Mouse (Mus musculus) kidney, postnatal 4 days (tissue): ENCODE data around the gene Tspan33.

Experiments used
- DNase-seq, 2 experiments: peaks; one replicate each; pipeline ENCODE4 v3.0.0; 2021; ENCODE audit warnings: mixed read lengths in 2 of 2

The Tspan33 gene

DNA sequence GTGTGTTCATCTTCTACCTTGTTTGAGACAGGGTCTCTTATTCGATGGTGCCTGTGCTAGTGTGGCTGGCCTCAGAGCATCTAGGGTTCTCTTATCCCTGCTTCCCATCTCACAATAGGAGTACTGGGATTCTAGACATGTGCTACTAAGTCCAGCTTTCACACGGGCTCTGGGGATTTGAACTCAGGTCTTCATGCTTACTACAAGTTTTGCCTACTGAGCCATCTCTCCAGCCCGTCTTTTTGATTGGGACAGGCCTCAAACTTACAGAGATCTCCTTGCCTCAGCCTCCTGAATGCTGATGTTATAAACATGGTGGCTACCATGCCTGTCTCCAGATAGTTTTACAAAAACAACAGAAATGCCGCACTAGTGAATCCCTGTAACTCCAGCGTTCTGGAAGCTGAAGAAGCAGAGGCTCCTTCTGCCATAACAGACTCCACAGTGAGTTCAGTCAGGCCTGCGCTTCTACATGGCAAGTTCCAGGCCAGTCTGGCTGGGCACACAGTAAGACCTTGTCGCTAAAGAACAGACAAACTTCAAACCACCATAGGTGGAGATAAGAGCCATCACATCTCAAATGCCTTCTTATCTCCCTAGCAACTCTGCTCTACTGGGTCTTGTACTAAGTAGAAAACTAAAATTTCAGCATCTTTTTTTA is 5.2 kb downstream of the Tspan33 start:
- no peak for DNase-seq

DNA sequence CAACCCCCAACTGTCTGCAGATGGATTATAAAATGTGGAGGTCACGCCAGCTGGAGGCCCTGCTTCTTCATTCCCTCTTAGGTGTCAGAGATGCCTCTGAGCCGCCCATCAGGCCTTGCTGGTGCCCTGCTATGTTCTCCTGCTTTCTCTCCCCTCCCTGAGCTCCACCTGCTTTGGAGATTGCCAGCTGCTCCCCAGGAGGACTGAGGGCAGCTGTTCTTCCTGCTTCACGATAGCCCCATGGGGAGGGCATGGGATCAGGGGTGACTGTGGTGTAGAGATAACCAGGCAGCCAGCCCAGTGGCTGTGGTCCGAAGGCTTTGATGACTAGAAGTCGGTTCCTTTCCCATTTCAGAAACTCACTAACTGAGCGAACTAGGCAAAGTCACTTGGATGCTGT is 7.0 kb downstream of the Tspan33 start:
- DNase-seq, result no peak

DNA sequence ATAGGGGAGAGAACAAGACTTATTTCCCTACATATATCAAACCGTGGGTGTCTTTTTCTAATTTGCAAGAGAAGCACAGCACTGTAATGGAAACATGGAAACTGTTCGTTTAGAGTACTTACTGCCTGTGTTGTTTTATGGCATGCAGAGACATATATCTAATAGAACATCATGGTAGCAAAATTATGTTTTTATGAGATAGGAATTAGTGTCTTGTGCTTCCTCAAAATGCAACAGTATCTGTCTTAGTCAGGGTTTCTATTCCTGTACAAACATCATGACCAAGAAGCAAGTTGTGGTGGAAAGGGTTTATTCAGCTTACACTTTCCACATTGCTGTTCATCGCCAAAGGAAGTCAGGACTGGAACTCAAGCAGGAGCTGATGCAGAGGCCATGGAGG is 8.1 kb downstream of the Tspan33 start:
- no peak for DNase-seq

DNA sequence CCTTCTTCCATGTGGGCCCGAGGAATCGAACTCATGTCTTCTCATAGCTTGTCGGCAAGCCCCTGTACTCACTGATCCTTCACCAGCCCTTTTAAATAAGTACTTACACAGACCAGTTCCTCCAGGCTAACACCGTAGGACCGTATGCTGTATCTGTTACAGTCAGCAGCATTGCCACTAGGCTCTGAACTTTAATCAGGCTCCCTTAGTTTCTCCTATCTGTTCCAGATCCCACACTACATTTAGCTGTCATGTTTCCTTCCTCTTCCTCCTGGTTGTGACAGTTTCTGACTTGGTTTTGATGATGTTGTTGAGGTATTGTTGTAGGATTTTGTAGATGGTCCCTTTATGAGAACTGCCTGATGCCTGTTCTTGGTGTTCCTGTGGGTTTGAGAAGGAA is 10.1 kb downstream of the Tspan33 start:
- DNase-seq, result no peak

DNA sequence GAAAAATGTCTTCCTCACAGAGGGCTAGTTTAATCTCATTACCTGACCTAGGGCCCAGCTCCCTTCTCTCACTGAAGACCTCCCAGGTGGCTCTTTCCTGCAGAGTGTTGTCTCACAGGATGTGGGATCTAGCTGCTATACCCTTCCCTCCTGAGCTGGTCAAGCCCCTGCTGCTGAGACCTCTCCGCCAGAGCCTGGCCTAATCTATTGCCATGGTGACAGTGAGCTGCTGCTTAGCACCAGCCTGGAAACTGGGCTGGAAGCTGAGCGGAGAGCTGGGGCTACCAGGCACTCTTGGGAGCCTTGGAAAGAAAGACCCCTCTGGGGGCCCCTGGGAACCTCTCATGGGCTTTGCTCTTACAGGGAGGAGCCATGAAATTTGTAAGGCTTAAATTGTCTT is 13.9 kb downstream of the Tspan33 start:
- DNase-seq, result no peak

DNA sequence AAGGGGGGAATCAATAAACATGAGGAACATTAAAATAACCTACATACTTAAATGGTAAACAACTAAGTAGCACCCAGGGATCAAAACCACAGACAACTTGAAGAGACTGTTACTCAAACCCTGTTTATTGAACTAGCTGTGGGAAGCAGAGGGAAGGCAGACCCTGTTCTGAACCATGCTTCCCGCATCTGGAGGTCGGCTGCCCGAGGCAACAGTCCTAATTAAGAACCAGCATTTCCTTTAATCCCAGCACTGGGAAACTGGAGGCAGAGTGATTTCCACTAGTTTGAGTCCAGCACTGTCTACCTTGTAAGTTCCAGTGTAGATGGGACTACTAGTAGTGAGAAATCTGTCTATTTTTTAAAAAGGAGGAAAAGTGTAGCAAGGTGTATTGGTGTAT is 17.3 kb downstream of the Tspan33 start:
- no peak for DNase-seq

DNA sequence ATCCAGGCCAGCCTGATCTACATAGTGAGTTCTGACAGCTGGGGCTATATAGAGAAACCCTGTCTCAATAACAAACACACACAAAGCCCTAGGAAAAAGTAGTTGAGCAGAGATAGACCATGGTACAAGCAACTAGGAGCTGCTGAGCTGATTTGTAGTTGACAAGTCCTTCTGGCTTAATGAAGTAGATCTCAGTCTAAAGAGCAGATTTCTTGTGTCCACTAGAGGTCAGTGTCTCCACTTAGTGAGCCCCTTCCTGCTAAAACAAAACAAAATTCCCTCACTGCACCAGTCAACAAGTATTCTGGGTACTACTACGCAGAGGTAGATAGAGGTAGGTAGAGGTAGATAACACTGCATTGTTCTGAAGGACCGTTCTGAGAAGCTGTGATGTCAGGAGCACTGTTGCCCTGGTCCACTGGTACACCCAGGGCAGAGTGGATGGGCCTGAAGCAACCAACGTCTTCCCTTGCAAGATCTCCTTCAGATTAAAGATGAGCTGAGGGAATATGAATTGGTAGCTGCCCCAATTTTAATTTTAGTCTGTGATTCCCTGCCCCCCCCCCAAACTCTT is 18.1 kb downstream of the Tspan33 start:
- peak in 1 of 2 experiments; percentile 26 for DNase-seq

DNA sequence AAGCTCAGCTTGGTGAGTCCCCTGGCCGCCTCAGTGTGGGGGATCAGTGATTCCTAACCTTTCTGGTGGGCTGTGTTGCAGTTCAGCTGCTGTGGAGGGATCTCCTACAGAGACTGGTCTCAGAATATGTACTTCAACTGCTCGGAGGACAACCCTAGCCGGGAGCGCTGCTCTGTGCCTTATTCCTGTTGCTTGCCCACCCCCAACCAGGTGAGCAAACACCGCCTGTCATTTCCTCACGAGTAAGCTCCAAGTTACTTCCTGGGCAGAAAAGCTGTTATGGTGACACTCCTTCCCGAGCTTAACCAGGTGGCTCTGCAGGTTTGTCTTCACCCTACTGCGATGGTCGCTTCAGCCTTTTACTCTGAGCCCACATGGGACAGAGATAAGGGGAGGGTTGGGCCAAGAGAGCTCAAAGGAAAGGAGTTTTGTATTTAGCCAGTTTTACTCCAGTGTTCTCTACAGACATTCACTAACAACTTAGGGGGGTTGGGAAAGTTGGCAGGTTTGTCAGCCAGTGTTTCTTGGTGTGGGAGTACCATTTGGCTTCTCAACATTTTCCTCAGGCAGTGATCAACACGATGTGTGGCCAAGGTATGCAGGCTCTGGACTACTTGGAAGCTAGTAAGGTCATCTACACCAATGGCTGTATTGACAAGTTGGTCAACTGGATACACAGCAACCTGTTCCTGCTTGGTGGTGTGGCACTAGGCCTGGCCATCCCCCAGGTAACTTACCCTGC is 22.8 kb downstream of the Tspan33 start:
- no peak for DNase-seq

DNA sequence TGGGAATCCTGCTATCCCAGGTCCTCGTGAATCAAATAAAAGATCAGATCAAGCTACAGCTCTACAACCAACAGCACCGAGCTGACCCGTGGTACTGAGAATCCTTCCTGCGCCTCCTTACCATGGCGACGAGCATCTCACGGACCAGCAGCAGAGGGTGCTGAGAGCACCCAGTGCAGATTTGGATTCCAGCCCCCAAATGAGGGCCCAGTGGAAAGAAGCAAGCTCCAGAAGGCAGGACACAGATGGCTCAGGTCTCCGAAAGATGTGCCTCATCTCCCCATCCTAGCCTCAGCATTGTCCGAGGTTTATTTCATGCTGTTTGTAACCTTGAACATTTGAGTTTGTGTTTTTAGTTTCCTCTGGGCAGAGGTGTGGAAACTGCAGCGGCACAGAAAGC is 23.5 kb downstream of the Tspan33 start:
- no peak for DNase-seq

DNA sequence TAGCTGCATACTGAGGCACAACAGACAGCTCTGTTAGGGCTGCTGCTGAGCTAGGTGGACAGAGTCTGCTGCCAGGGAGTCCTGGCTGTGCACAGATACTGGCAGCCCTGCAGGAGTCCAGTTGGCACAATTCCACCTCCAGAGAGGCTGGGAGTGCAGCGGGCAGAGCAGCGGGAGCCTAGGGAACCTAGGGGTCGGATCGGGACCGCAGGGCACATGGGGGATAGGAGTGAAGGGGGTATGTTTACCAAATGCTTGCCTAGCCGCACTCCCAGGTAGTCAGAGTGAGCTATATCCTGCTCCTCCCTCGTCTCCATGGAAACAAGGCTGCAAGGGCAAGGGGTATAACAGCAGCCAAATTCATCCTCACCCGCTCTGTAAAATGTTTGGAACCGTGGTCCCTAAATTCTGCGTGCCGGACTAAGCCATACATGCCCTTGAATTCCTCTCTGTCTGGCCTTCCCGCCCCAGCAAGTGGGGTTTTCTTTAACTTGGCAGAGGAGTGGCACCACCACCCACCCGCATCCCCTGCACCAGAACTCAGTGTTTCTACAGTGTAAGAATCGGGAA is 24.0 kb downstream of the Tspan33 start:
- peak; percentile 37 to 47 for DNase-seq

DNA sequence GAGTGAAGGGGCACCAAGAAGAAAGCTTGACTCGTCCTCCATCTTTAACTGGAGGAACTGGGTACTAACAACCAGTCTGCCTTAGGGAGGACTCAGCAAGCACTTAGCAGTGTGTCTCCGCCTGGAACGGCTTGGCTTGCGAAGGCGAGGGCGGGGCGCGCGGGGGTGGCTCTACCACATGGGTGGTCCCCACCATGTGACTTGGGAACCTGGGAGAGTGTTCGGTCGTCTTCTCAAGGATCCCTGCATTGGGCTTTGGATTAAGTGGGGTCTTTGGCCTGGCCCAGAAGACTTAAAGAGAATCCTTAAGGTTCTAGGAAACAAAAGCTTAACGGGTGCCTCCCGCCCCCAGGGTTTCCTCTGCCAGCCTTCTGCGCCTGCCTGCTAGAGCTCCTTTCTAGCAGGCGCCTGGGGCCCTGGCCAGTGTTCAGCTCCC is 24.9 kb downstream of the Tspan33 start:
- peak; percentile 78 to 87 for DNase-seq

DNA sequence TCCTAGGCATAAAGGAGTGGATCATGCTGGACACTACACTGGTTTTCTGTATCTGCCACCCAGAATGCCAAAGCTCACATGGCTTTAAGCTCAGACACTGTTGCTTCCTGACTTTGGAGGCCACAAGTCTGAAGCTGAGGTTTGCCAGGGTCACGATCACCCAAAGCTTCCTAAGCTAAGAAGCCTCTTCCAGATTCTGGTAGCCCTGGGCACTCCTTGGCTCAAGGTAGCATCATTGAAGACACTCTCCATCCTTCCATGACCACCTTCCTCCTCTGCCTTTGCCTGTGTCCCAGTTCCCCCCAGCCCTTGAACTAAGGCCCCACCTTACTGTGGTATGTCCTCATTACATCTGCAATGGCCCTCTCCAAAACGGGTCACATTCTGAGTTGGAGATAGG is 27.9 kb downstream of the Tspan33 start:
- no peak for DNase-seq

DNA sequence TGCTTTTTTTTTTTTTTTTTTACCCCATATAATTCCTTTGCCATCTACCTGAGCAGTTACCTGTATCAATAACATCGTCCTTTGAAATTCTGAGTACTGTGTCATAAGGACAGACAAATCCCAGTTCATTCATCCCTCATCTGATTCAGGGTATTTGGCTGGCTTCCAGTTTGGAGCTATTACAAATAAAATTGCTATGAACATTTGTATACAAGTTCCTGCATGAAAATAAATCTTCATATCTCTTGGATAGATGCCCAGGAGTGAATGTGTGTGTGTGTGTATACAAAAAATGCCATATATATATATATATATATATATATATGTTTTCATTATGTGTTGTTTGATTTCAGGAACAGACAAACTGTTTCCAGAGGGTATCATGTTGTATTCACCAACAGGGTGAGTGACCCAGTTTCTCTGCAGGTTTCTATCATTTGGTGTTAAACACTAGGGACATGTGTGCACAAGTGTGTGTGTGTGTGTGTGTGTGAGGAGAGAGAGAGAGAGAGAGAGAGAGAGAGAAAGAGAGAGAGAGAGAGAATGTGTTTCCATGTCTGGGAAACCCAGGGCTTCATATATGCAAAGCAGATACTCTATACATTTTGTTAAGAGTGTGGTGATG is 32.7 kb downstream of the Tspan33 start:
- DNase-seq, result no peak

DNA sequence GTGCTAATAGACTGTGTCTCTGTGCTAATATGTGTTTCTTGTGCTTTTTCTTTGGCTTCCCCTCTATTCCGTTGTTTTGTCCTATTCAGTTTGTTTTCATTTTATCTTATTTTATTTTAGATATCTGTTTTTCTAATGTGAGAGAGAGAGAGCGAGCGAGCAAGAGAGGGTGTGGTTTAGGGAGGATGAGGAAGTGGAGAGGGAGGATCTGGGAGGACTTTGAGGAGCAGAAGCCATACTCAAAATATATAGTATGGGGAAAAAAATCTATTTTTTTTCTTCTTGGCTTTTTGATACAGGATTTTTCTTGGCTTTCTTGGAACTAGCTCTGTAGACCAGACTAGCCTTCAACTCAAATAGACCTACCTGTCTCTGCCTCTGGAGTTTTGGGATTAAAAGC is 34.0 kb downstream of the Tspan33 start:
- no peak for DNase-seq

DNA sequence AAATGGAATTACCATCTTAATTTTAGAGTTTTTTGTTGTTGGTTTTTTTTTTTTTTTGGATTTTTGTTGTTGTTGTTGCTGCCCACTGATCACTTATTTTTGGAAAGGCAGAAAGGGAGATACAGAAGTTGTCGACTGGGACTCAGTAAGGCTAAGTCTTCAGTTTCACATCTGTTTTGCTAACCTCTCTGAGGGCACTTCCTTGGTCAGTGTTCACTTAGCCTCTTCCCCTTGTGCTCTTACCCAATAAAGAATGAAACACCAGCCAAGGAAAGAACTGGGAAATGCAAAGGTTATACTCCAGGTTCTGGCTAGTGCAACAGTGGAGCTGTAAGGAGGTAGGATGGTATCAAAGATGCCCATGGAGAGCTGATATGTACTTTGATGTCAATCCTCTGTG is 35.5 kb downstream of the Tspan33 start:
- no peak for DNase-seq

DNA sequence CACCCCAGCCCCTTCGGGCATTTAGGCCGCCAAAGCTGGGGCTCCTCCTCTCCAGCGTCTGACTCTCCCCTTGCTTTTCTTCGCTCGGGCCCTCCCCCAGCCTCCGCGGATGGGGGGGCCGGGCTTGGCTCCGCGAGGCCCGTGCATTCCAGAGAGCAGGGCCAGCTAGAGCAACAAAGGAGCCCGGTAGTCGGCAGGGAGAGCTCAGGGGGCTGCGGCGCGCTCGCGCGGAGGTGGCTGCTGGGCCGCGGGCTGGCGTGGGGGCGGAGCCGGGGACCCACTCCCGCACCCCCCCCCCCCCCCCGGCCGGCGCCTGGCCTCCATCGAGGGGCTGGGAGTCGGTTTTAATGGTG is 41.3 kb downstream of the Tspan33 start, which contains the start of gene Smo:
TSS of gene Smo (plus strand) at position 168 of the 353 bp plus-strand sequence.
- peak; percentile 89 to 94 for DNase-seq

DNA sequence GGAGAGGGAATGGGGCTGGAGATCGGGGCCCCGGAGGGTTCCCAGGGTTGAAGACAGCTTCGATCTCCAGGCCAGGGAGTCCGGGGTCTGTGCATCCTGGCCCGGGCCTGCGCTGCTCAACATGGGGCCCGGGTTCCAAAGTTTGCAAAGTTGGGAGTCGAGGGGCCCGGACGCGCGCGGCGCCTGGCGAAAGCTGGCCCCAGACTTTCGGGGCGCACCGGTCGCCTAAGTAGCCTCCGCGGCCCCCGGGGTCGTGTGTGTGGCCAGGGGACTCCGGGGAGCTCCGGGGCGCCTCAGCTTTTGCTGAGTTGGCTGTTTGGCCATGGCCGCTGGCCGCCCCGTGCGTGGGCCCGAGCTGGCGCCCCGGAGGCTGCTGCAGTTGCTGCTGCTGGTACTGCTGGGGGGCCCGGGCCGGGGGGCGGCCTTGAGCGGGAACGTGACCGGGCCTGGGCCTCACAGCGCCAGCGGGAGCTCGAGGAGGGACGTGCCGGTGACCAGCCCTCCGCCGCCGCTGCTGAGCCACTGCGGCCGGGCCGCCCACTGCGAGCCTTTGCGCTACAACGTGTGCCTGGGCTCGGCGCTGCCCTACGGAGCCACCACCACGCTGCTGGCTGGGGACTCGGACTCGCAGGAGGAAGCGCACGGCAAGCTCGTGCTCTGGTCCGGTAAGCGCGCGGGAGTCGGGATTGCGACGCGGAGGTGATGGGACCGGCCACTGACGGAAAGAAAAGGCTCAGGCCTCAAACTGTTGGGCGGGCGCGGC is 41.8 kb downstream of the Tspan33 start:
- peak; percentile 75 to 86 for DNase-seq

DNA sequence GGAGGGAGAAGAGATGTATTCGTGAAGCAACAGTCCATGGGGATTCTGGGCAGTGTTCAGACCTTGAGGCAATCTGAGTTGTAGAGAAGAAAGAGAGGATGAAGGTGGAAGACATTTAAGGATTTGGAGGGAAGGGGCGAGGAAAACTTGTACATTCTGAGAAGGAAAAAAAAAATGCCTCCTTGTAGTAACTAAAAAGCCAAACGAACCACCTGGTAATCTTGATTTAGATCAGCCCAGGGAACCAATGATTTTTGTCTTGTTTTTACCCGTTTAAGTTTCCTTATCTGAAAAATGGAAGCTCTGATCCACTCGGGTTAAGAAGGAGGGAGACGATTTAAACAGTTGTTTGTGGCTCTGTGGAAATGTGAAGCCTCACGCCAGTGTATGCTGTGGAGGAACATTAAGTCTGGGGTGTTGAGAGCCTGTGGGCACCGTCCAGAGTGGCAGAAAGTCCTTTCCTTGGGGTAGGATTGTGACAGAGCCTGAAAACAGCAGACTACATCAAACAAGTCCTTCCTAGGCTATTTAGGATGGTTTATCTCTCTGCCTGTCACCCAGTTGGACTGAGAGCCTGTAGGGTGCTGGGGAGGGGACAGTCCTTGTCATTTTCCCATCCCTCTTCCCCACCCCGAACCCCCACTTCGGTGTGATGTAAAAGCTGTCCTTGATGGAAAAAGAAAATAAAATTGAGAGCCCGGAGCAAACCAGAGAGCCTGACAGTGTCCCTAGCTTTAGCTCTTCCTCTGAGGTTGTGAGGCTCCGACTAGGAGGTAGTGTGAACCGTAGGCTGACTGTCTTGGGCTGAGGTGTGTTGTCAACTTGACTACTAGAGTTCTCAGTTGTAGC is 42.8 kb downstream of the Tspan33 start:
- DNase-seq, result no peak

DNA sequence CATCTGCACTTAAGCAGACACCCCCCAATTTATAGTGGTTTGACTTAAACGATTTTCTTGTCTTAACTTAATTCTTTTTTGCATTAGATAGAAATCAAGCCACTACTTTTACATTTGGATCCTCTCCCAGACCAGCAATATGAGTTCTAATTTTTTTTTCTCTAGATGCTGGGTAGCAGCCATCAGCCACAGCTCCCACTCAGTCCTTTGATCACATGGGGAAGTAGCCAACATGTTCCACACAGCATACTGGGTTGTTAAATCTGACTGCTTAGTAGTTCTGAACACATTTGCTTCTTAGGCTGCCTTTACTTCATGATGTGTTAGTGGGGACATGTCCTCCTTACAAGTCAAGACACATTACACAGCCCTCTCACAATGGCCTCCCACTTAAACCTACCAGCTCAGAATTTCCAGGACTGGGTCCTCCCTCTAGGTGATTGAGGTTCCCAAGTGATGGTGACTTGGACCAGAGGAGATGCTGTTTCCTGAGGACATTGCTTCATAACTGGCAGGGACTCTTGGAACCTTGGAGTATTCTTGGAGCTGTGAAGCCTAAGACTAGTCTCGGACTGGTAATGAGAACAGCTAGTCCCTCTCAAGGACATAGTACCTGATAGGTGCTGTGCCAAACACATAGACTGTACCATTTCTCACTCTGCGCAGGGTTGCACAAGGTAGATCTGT is 57.6 kb downstream of the Tspan33 start:
- DNase-seq, result no peak

DNA sequence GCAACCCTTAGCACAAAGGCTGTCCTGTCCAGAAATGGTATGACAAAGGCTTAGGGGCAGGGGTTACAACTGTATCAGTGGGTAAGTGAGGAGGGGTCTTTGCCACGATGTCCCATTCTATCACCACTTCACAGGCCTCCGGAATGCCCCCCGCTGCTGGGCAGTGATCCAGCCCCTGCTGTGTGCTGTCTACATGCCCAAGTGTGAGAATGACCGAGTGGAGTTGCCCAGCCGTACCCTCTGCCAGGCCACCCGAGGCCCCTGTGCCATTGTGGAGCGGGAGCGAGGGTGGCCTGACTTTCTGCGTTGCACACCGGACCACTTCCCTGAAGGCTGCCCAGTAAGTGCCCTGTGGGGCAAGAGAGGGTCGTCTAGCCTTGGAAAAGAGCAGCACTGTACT is 59.3 kb downstream of the Tspan33 start:
- DNase-seq, result no peak

DNA sequence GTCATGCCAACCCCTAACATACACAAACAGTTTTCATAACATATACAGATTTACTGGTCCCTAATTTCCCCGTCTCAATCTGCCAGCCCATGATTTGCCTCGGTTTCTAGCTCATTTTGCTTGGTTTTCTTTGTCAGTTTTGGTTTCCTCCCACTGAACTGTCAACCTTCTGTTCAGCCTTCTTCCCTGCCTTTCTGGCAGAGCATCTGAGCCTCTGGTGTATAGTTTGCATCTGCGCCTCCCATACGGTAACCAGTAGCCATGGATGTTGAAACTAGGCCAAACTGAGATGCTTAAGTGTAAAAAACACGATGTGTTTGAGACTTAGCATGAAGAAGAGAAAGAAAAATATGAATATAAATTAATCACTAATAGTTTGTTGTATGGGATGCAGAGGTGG is 62.0 kb downstream of the Tspan33 start:
- no peak for DNase-seq
